Mouse (Mus musculus) heart, adult 8-10 months (tissue): ENCODE results near the gene Pkd1. TPM values are rescaled to one million over a fixed set of nuclear protein-coding genes. Genes with fewer than 3 reads are reported as not detected.

Source experiments
- DNase-seq: peaks from one replicate; pipeline ENCODE4 v3.0.0; 2022; ENCODE audit warnings: low spot score
- total RNA-seq, 4 experiments: library from RNA; stranded (reverse); gene quantifications; 2 replicates each; pipeline ENCODE4 v1.2.4; 2022

The Pkd1 gene
- total RNA-seq, 4 experiments from 2014 or later = 27.8 to 43.0 (median 34.9) TPM

GRCm38 (mm10) chr17:24565792-24566191, 16.2 kb downstream of the Pkd1 start:
- no peak for DNase-seq

- DNase-seq = peak; percentile 42
Observed at GRCm38 (mm10) chr17:24567034-24567779, 17.6 kb downstream of the Pkd1 start.

- no peak for DNase-seq
Observed at GRCm38 (mm10) chr17:24569837-24570236, 20.2 kb downstream of the Pkd1 start.

GRCm38 (mm10) chr17:24572651-24573245, 23.1 kb downstream of the Pkd1 start:
- no peak for DNase-seq

- no peak for DNase-seq
Observed at GRCm38 (mm10) chr17:24573811-24574210, 24.2 kb downstream of the Pkd1 start.

GRCm38 (mm10) chr17:24579532-24579931, 29.9 kb downstream of the Pkd1 start:
- no peak for DNase-seq

GRCm38 (mm10) chr17:24580287-24580686, 30.7 kb downstream of the Pkd1 start:
- no peak for DNase-seq

GRCm38 (mm10) chr17:24583599-24584460, 34.2 kb downstream of the Pkd1 start:
- no peak for DNase-seq

GRCm38 (mm10) chr17:24584520-24584919, 34.9 kb downstream of the Pkd1 start:
- no peak for DNase-seq

GRCm38 (mm10) chr17:24586532-24586931, 36.9 kb downstream of the Pkd1 start:
- DNase-seq = no peak

GRCm38 (mm10) chr17:24590943-24591342, 41.3 kb downstream of the Pkd1 start:
- peak; percentile 33 for DNase-seq

- no peak for DNase-seq
Observed at GRCm38 (mm10) chr17:24591695-24592094, 42.1 kb downstream of the Pkd1 start.

GRCm38 (mm10) chr17:24593248-24593647, 43.6 kb downstream of the Pkd1 start:
- DNase-seq = no peak

- DNase-seq = no peak
Observed at GRCm38 (mm10) chr17:24593992-24594890, 44.6 kb downstream of the Pkd1 start.

- no peak for DNase-seq
Observed at GRCm38 (mm10) chr17:24595126-24596072, 45.8 kb downstream of the Pkd1 start.

GRCm38 (mm10) chr17:24596073-24596466, 46.4 kb downstream of the Pkd1 start:
- no peak for DNase-seq

GRCm38 (mm10) chr17:24596471-24597183, 47.0 kb downstream of the Pkd1 start:
- no peak for DNase-seq

- DNase-seq = no peak
Observed at GRCm38 (mm10) chr17:24597989-24598388, 48.4 kb downstream of the Pkd1 start.

GRCm38 (mm10) chr17:24600502-24600901, 50.9 kb downstream of the Pkd1 start:
- DNase-seq = no peak

- DNase-seq = no peak
Observed at GRCm38 (mm10) chr17:24603961-24604360, 54.3 kb downstream of the Pkd1 start.
